Mouse (Mus musculus) left cerebral cortex, postnatal 14 days (tissue): Measurements from ENCODE around the gene Tcf12. TPM values are rescaled to one million over a fixed set of nuclear protein-coding genes. Genes with fewer than 3 reads are reported as not detected.

Experiments
- DNase-seq, 2 experiments: peaks; one replicate each; pipeline ENCODE4 v3.0.0; 2021 to 2022; ENCODE audit warnings: low spot score in 2 of 2, mixed read lengths in 1 of 2
- intact Hi-C: fragments of 180-260 bp; cut with DNase I; formaldehyde crosslinking; loops from one replicate; pipeline ENCODE4 v1.15.1; 2025
- total RNA-seq, 2 experiments: library from RNA; stranded (reverse); gene quantifications; 2 replicates each; pipeline ENCODE4 v1.2.3; 2021

The Tcf12 gene
- total RNA-seq, 2 experiments from 2014 or later, result 40.8 to 48.8 TPM

- intact Hi-C loops, result no loop called here
Measured at GRCm38 (mm10) chr9:71826040-71826525, 285.6 kb downstream of the Tcf12 start.

DNA sequence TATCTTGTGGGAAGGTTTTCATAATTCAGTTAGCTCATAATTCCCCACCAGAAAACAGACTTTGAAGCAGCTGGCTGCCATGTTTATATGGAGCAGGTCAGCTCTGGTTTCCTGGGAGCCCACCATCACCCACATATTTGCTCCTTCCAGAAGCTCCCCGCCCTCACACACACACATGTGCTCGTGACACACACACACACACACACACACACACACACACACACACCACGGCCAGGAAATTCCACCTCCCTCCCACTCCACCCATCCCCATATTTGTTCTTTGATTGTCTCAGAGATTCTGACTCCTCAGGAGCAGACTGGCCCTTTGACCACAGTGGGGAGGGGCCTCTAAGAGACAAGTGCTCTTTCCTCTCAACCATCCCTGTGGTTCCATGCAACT, 289.7 kb downstream of the Tcf12 start:
- intact Hi-C loops, result no loop called here
- no peak for DNase-seq

More at GRCm38 (mm10) chr9:71826040-71826525, 285.6 kb downstream of the Tcf12 start:
- DNase-seq, result peak; percentile 52 to 72

- intact Hi-C loops, result no loop called here
- peak; percentile 34 to 48 for DNase-seq
Measured at GRCm38 (mm10) chr9:71818453-71818852, 293.2 kb downstream of the Tcf12 start.

GRCm38 (mm10) chr9:71816121-71816520, 295.6 kb downstream of the Tcf12 start:
- no peak for DNase-seq
- intact Hi-C loops, result no loop called here

GRCm38 (mm10) chr9:71813565-71813964, 298.1 kb downstream of the Tcf12 start:
- no peak for DNase-seq
- intact Hi-C loops, result no loop called here

GRCm38 (mm10) chr9:71812914-71813313, 298.8 kb downstream of the Tcf12 start:
- intact Hi-C loops, result no loop called here
- DNase-seq, result no peak

GRCm38 (mm10) chr9:71812402-71812801, 299.3 kb downstream of the Tcf12 start:
- intact Hi-C loops, result no loop called here
- DNase-seq, result no peak

DNA sequence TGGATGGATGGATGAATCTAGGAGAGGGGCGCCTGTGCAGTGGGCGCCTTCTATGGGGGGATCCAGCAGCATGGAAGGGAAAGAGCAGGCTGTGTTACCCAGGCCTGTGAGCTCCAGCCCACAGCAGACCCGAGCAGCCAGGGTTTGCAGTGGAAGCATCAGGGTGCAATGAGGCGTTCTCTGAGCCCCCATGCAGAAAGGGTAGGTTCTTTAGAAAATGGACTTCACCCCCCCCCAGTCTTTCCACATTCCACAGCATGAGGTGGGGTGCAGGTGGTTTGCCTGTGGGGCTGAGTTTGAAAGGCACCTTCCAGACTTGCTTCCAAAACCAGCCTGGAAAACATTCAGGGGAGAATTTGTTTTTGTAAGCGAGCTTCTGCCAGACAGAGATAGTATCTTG, 300.3 kb downstream of the Tcf12 start:
- intact Hi-C loops, result no loop called here
- no peak for DNase-seq

DNA sequence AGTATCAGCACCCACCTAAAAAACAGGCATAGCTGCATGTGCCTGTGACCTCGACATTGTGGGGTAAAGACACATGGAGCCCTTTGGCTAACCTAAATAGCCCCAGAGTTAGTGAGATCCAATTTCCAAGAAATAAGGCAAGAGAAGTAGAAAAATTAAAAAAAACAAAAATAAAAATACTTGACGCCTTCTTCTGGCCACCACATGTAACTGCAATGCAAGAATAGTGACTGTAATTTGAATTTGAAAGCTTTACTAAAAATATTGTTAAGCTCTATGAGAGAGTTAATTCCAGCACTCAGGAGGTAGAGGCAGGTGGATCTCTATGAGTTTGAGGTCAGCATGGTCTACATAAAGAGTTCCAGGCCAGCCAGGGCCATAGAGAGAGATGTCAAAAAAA, 300.9 kb downstream of the Tcf12 start:
- no peak for DNase-seq
- intact Hi-C loops, result no loop called here

DNA sequence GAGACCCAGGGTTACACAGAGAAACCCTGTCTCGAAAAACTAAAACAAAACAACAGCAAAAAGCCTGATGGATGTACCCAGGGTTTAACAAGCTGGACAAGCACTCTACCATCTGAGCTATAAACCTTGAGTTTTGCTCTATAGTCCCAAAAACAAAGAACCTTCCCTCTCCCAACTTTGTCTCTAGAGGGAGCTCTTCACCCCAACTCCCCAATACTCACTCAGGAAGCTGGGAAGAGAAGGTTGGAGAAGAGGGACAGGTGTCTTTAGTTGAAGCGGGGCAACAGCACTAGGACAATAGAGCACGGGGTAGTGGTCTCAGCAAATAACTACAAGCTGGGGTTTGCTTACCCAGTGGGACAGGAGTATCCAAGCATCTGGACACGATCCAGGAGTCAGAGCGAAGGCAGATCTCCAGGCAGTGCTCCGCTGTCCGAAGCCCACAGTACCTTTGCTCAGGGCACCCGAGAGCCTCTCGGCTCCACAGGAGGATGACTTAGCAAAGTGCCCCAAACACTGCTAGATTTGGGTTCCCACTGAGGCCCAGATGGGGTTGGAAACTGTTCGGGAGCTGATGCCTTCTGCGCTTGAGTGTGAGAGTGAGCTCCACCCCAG, 302.9 kb downstream of the Tcf12 start:
- no peak for DNase-seq

GRCm38 (mm10) chr9:71807801-71808200, 303.9 kb downstream of the Tcf12 start:
- DNase-seq, result no peak
- intact Hi-C loops, result no loop called here

More for the DNA sequence above, 302.9 kb downstream of the Tcf12 start:
- intact Hi-C loops, result no loop called here

DNA sequence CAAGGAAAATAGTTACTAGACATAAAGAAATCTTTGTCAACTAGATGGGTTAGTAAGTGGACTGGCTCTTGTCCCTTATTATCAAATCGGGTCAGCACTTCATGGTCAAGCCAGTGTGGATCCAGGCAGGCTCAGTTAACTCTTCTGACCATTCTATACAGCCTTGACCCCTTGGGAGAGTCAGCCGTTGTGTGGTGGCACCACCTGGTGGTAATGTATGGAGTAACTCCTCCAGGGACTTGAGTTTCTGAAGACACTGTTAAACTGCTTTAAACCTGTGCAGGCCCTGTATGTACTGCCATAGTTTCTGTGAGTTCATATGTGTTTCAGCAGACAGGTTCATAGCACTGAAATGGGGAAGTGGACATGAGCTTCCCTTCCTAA, 305.3 kb downstream of the Tcf12 start:
- DNase-seq, result peak; percentile 60 to 82
- intact Hi-C loops, result loop anchor here (1.0 kb wide), 1 partner anchor 160 kb away; no protein-coding TSS in a partner anchor

GRCm38 (mm10) chr9:71805646-71806421, 305.8 kb downstream of the Tcf12 start:
- intact Hi-C loops, result loop anchor here (1.0 kb wide), 1 partner anchor 160 kb away; no protein-coding TSS in a partner anchor
- DNase-seq, result no peak

- intact Hi-C loops, result no loop called here
- DNase-seq, result no peak
Measured at GRCm38 (mm10) chr9:71804116-71804515, 307.6 kb downstream of the Tcf12 start.

GRCm38 (mm10) chr9:71803281-71803680, 308.4 kb downstream of the Tcf12 start:
- intact Hi-C loops, result no loop called here
- DNase-seq, result no peak

DNA sequence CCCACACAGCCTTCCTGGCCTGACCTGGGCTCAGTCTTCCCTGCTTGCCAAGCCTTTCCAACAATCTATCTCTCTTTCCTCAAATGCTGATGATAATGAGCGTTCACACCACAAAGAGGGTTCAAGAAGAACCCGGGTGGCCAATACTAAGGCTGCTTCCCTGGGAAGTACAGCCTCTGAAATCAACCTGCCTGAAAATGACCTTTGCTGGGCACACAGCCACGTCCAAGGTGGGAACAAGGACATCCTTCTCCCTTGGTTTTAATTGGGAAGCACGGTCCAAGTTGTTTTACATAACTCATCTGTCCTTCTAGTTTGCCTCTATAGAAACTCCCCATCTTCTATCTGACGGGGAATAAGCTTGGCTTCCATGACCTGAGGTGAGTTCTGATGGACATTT, 312.1 kb downstream of the Tcf12 start:
- DNase-seq, result no peak
- intact Hi-C loops, result no loop called here

DNA sequence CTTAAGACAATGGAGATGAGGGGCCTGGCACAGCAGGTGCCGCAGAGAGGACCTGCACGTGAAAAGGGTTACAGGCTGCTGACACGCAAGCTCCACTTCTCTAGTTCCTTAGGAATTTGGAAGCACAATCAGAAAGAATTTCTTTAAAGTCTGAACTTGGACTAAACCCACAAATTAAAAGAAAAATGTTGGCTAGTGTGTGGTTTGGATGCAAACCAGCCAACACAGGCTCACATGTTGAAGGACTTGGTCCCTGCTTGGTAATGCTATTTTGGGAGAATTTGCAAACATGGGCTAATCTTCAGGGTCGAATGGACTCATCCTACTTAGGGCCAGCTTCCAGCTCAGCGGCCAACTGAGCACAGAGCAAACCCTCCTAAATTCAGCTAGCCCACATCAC, 313.5 kb downstream of the Tcf12 start:
- no peak for DNase-seq
- intact Hi-C loops, result no loop called here
